ENCODE assay signal across 9 mouse cellular contexts in genomic region chr1:153259752-153260300, GRCm38 (mm10).
"Had no signal": no experiment of that assay in that cellular context is flagged by ENCODE, and none has a peak within 500 bp of the region (broad histone marks: within the 10 kb centered on the region; RNA-seq: fewer than 3 reads in every experiment).

No protein-coding gene starts in this region.

- ATAC-seq: midbrain, embryonic 13.5 days had no signal

- H3K4me3 ChIP-seq: left cerebral cortex, adult 2 months; limb, embryonic 13.5 days; midbrain, embryonic 13.5 days had no signal

- H3K9me3 ChIP-seq: limb, embryonic 13.5 days; midbrain, embryonic 13.5 days had no signal

- H3K4me2 ChIP-seq: limb, embryonic 13.5 days; midbrain, embryonic 13.5 days had no signal

- DNase-seq: kidney, adult 11 months; kidney, adult 9 months; kidney, postnatal 10 days; thymus, postnatal 14 days had no signal

- H3K27me3 ChIP-seq: limb, embryonic 13.5 days; midbrain, embryonic 13.5 days had no signal

- H3K27ac ChIP-seq: left cerebral cortex, adult 2 months; limb, embryonic 13.5 days; liver, embryonic 14.5 days; midbrain, embryonic 13.5 days; stomach, postnatal 0 days had no signal

- H3K9ac ChIP-seq: limb, embryonic 13.5 days; liver, embryonic 14.5 days; midbrain, embryonic 13.5 days had no signal
